Mouse (Mus musculus) liver, embryonic 14.5 days (tissue): ENCODE data around the gene Hesx1. TPM values are rescaled to one million over a fixed set of nuclear protein-coding genes. Genes with fewer than 3 reads are reported as not detected.

Experiments used
- ATAC-seq: fragments of 200-750 bp; cut with Nextera tagmentation; 2 replicates; pipeline ENCODE4 v1.8.0; 2017; ENCODE audit warnings: moderate number of reproducible peaks, mild to moderate bottlenecking, moderate library complexity; ENCODE audit not compliant: insufficient read depth
- DNase-seq, 3 experiments: peaks; one replicate each; pipeline ENCODE4 v3.0.0-alpha.2; 2012 to 2013; ENCODE audit warnings: low read depth in 3 of 3, low spot score in 3 of 3
- H3K27ac ChIP-seq: fragments of 300-500 bp; sonication (generic); 2 replicates; pipeline ENCODE4 v1.5.1; 2014; ENCODE audit warnings: moderate library complexity, mild to moderate bottlenecking, control low read depth, inconsistent platforms
- H3K27me3 ChIP-seq: fragments of 300-500 bp; sonication (generic); 2 replicates; pipeline ENCODE4 v1.6.1; 2014; ENCODE audit warnings: mild to moderate bottlenecking, low read length, moderate library complexity; ENCODE audit not compliant: control insufficient read depth, insufficient read depth
- H3K36me3 ChIP-seq: fragments of 300-500 bp; sonication (generic); replicated peaks from 2 replicates; pipeline ENCODE4 v1.6.1; 2014; ENCODE audit warnings: low read depth; ENCODE audit not compliant: control insufficient read depth, insufficient read depth
- H3K4me1 ChIP-seq, 2 experiments: fragments of 200-500 bp in 1 of 2; fragments of 300-500 bp in 1 of 2; sonication (generic) in 1 of 2; replicated peaks; 2 replicates each; pipeline ENCODE4 v1.6.1; 2012 to 2014; ENCODE audit warnings: antibody characterized with exemption in 1 of 2, inconsistent platforms in 1 of 2, low read length in 1 of 2; ENCODE audit not compliant: control insufficient read depth in 2 of 2, insufficient read depth in 2 of 2
- H3K4me2 ChIP-seq: fragments of 300-500 bp; sonication (generic); 2 replicates; pipeline ENCODE4 v1.6.1; 2014; ENCODE audit warnings: low read depth, mild to moderate bottlenecking, control low read depth, moderate library complexity
- H3K4me3 ChIP-seq, 2 experiments: fragments of 200-500 bp in 1 of 2; fragments of 300-500 bp in 1 of 2; sonication (generic) in 1 of 2; 2 replicates each; pipeline ENCODE4 v1.5.1; 2012 to 2014; ENCODE audit warnings: low read depth in 2 of 2, low read length in 2 of 2, mild to moderate bottlenecking in 2 of 2, control low read depth in 1 of 2, inconsistent platforms in 1 of 2, moderate library complexity in 1 of 2; ENCODE audit not compliant: insufficient read depth in 1 of 2
- H3K9ac ChIP-seq: fragments of 300-500 bp; sonication (generic); replicated peaks from 2 replicates; pipeline ENCODE4 v1.6.1; 2014; ENCODE audit warnings: mild to moderate bottlenecking, control low read depth, moderate library complexity
- H3K9me3 ChIP-seq: fragments of 300-500 bp; sonication (generic); 2 replicates; pipeline ENCODE4 v1.6.1; 2016; ENCODE audit warnings: low read length, mixed read lengths; ENCODE audit not compliant: control insufficient read depth
- CTCF ChIP-seq: IDR thresholded peaks from 2 replicates; pipeline ENCODE4 v1.5.1; 2016; ENCODE audit warnings: antibody characterized with exemption, low read depth, control low read depth
- EP300 ChIP-seq: IDR thresholded peaks from 2 replicates; pipeline ENCODE4 v1.6.1; 2016; ENCODE audit warnings: antibody characterized with exemption, low read depth
- WGBS: fragments of 180-500 bp; shearing (Covaris S2); extraction: QIAGEN DNeasy Blood & Tissue Kit; methylation state at CpG from one replicate; pipeline ENCODE4 v1.1.7; 2014; ENCODE audit not compliant: insufficient replicate concordance; 5-methylcytosine and 5-hydroxymethylcytosine counted together
- polyA plus RNA-seq, 2 experiments: library from polyadenylated mRNA; depleted of rRNA in 1 of 2; stranded (reverse) in 1 of 2; unstranded in 1 of 2; fragments of >200 nt; fragmentation: Nextera tagmentation in 1 of 2; extraction: Ambion mirVana in 1 of 2; gene quantifications; 2 replicates each; pipeline versions ENCODE4 v1.2.1 to v1.2.3; 2012 to 2014

Hesx1 gene
- polyA plus RNA-seq, 2 experiments, result 6.9 to 8.0 TPM

- H3K9ac ChIP-seq, result no peak overlapping the region
- no peaks in the 10 kb centered on the region for H3K9me3 ChIP-seq
- 70% methylated on average over 7 of the region's 7 CpGs for WGBS
- no peak for ATAC-seq
- no peaks in the 10 kb centered on the region for H3K27me3 ChIP-seq
- DNase-seq, result no peak
- no peaks in the 10 kb centered on the region for H3K36me3 ChIP-seq
- peaks cover 0 to 9% of the 10 kb centered on the region in 2 experiments; a peak in 3 of 4 replicates for H3K4me1 ChIP-seq
- H3K27ac ChIP-seq, result no peak overlapping the region
- H3K4me3 ChIP-seq, result no peak overlapping the region
- no peak for TF ChIP-seq EP300
- no peak for TF ChIP-seq CTCF
- no peak overlapping the region for H3K4me2 ChIP-seq
Measured at GRCm38 (mm10) chr14:27004906-27005305, 10.7 kb downstream of the Hesx1 start.

DNA sequence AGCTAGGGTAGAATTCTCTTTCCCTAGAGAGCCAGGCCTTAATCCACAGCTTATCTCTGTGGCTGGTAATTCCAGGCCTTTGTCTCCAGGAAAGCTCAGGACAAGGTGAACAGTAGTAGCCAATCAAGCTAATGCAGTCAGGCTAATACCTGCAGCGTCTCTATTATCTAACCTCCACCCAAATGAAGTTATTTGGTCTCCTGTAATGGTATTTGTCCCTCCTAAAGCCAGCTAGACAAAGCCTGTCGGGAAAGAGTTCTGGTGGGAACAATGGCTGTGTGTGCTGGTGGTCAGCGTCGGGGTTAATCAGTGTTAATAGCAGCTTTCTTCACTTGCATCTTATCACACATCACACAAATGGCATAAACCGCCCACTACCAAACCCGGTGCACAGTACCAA lies 11.7 kb downstream of the Hesx1 start:
- H3K27ac ChIP-seq, result no peak overlapping the region
- no peaks in the 10 kb centered on the region for H3K36me3 ChIP-seq
- H3K9me3 ChIP-seq, result no peaks in the 10 kb centered on the region
- H3K9ac ChIP-seq, result no peak overlapping the region
- peaks cover 0 to 6% of the 10 kb centered on the region in 2 experiments; a peak in 2 of 4 replicates for H3K4me1 ChIP-seq
- no peak overlapping the region for H3K4me2 ChIP-seq
- TF ChIP-seq EP300 (no peak), CTCF (no peak)
- DNase-seq (no peak), ATAC-seq (no peak)
- H3K4me3 ChIP-seq, result no peak overlapping the region
- H3K27me3 ChIP-seq, result no peaks in the 10 kb centered on the region
- WGBS, result 20% methylated on average over 6 of the region's 6 CpGs

GRCm38 (mm10) chr14:27011561-27011960 lies 17.3 kb downstream of the Hesx1 start:
- DNase-seq (no peak), ATAC-seq (no peak)
- WGBS, result 68% methylated on average over 5 of the region's 5 CpGs
- Histone ChIP-seq H3K27me3 (no peaks in the 10 kb centered on the region), H3K27ac (no peak overlapping the region), H3K9me3 (no peaks in the 10 kb centered on the region), H3K4me1 (peaks cover 0 to 3% of the 10 kb centered on the region in 2 experiments; a peak in 1 of 4 replicates), H3K4me2 (no peak overlapping the region), H3K9ac (no peak overlapping the region), H3K4me3 (no peak overlapping the region), H3K36me3 (no peaks in the 10 kb centered on the region)
- TF ChIP-seq CTCF, result peak; percentile 18; the same call in 1 of the 2 replicates
- TF ChIP-seq EP300, result no peak

GRCm38 (mm10) chr14:27013658-27014057 lies 19.4 kb downstream of the Hesx1 start:
- Histone ChIP-seq H3K27ac (no peak overlapping the region), H3K36me3 (no peaks in the 10 kb centered on the region), H3K4me1 (0 out of 4 replicates have a peak, but pooled peaks cover 0 to 3% of the 10 kb centered on the region in 2 experiments), H3K9ac (no peak overlapping the region), H3K4me2 (no peak overlapping the region), H3K9me3 (no peaks in the 10 kb centered on the region), H3K4me3 (no peak overlapping the region), H3K27me3 (no peaks in the 10 kb centered on the region)
- DNase-seq (no peak), ATAC-seq (0 out of 2 replicates have a peak, but pooled peaks have one; percentile 21)
- 48% methylated on average over 4 of the region's 4 CpGs for WGBS
- TF ChIP-seq CTCF, result no peak
- no peak for TF ChIP-seq EP300

GRCm38 (mm10) chr14:27017936-27018335 lies 23.7 kb downstream of the Hesx1 start:
- Histone ChIP-seq H3K9ac (no peak overlapping the region), H3K36me3 (no peaks in the 10 kb centered on the region), H3K4me1 (0 out of 4 replicates have a peak, but pooled peaks cover 0 to 3% of the 10 kb centered on the region in 2 experiments), H3K9me3 (no peaks in the 10 kb centered on the region), H3K27ac (no peak overlapping the region), H3K27me3 (no peaks in the 10 kb centered on the region), H3K4me2 (no peak overlapping the region), H3K4me3 (no peak overlapping the region)
- no peak for DNase-seq
- WGBS, result 72% methylated on average over 2 of the region's 2 CpGs
- TF ChIP-seq CTCF (no peak), EP300 (no peak)
- no peak for ATAC-seq
